Mouse (Mus musculus): ENCODE data around the gene Spred2. TPM values are rescaled to one million over a fixed set of nuclear protein-coding genes. Genes with fewer than 3 reads are reported as not detected.

The Spred2 gene
- total RNA-seq, 2 experiments from 2014 or later = 102 to 119 TPM

DNA sequence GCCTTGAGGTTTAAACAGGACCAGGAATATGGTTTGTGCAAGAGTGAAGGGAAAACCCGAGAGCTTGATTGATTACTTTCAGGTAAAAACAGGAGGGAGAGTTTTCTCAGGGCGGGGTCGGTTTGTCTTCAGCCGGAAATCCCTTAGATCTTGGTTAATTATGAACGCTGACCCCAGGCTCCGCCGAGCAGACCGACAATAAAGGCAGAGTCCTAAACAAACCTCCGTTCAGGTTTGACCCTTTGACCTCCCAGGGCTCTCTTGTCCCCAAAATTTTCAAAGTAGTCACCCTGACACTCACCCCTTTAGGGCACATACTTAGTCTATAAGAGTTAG, 63.5 kb downstream of the Spred2 start:
- no peak overlapping the region for H3K4me3 ChIP-seq
- TF ChIP-seq CTCF (IDR thresholded peaks at IDR 0.05) = no peak
- intact Hi-C loops (cut with DNase I) = no loop called here
- DNase-seq (ENCODE audit: extremely low spot score in 1 of 2, low spot score in 2 of 2) = no peak
- no peak overlapping the region for H3K27ac ChIP-seq

DNA sequence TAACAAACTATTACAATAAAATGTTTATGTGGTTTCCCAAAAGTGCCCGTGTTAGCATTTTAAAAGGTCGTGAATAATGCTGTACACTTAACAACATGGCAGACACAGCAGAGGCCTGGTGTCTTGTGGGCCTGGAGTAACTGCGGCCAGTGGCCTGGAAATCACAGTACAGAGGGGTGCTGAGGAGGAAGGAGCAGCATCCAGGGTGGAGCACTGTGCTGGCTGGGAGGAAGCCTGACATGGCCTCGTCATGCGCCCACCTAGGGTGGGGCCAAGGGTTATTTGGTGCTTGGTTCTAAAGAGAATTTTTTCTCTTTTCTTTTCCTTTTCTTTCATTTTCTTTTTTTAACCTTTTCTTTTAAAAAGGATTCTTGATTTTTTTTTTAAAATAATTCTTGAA, 64.0 kb downstream of the Spred2 start:
- no peak overlapping the region for H3K4me3 ChIP-seq
- intact Hi-C loops (cut with DNase I) = no loop called here
- DNase-seq (ENCODE audit: extremely low spot score in 1 of 2, low spot score in 2 of 2) = no peak
- TF ChIP-seq CTCF (IDR thresholded peaks at IDR 0.05) = no peak
- no peak overlapping the region for H3K27ac ChIP-seq

DNA sequence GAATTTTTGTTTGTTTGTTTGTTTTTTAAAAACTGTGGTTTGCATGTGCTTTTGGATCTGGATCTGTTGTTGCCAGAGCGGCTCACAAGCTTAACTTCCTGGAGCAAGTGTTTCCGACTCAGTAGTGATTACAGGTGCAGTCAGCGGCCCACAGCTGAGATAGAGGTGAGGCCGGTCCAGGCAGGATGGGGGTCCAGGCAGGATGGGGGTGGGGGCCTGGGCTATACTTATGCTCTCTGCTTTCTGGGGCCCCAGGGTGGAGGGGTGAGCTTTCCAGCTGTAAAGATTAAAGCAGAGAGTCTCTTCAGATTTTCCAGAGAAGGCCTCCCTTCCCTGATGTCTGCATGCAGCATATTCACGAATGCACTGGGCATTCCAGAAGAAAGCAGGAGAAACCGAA, 64.5 kb downstream of the Spred2 start:
- Histone ChIP-seq H3K27ac (no peak overlapping the region), H3K4me3 (no peak overlapping the region)
- intact Hi-C loops (cut with DNase I) = no loop called here
- DNase-seq (ENCODE audit: extremely low spot score in 1 of 2, low spot score in 2 of 2) = no peak
- no peak for TF ChIP-seq CTCF (IDR thresholded peaks at IDR 0.05)

DNA sequence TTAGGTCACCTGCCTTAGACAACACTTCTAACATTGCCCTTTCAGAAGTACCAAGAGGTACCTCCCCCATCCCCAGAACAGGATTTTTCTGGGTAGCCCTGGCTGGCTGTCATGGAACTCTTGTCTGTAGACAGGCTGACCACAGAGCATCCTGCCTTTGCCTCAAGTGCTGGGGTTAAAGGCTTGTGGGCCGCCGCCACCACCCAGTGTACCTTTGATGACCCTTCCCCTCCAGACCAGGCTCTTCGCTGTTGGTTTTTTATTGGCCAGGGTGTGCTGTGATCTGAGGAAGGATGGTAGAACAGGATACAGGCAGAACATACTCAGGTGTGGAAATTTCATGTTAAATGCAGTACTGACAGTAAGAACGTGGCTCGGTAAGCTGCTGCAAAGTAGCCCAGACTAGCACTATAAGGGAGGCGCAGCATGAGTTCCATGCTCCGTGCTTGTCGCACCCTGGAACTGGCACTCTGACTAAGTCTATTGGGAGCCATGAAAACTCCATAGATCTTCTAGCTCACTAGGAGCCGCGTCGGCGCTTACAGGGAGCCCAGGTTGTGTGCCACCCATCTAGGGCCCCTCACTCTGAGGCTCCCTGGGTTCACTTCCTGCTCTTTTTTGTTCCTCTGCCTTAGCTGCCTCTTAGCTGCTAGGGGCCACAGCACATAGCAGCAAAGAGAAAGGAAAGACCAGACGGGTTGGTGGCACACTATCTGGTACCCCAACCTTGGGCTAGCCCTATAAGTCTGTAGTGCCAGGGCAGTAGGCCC, 65.2 kb downstream of the Spred2 start:
- TF ChIP-seq CTCF (IDR thresholded peaks at IDR 0.05) = no peak
- intact Hi-C loops (cut with DNase I) = no loop called here
- Histone ChIP-seq H3K27ac (no peak overlapping the region), H3K4me3 (no peak overlapping the region)
- no peak for DNase-seq (ENCODE audit: extremely low spot score in 1 of 2, low spot score in 2 of 2)

DNA sequence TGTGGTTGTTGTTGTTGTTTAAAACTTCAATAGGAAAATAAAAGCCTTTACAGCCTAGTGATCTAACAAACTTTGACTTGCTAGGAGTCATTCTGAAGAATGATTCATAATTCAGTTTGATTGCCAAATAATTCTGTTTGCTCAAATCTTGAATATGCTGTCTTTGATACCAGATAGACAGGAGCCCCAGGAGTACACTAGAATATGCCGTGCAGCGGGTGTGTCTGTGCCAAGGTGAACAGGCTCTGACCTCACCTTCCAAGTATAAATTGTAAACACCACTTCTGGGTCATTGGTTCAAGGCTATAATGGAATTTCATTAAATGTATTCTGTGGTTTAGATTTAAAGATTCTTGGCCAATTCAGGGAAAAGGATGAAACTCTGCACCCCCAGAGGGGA, 66.6 kb downstream of the Spred2 start:
- intact Hi-C loops (cut with DNase I) = no loop called here
- no peak for TF ChIP-seq CTCF (IDR thresholded peaks at IDR 0.05)
- no peak overlapping the region for H3K4me3 ChIP-seq
- no peak overlapping the region for H3K27ac ChIP-seq
- no peak for DNase-seq (ENCODE audit: extremely low spot score in 1 of 2, low spot score in 2 of 2)

DNA sequence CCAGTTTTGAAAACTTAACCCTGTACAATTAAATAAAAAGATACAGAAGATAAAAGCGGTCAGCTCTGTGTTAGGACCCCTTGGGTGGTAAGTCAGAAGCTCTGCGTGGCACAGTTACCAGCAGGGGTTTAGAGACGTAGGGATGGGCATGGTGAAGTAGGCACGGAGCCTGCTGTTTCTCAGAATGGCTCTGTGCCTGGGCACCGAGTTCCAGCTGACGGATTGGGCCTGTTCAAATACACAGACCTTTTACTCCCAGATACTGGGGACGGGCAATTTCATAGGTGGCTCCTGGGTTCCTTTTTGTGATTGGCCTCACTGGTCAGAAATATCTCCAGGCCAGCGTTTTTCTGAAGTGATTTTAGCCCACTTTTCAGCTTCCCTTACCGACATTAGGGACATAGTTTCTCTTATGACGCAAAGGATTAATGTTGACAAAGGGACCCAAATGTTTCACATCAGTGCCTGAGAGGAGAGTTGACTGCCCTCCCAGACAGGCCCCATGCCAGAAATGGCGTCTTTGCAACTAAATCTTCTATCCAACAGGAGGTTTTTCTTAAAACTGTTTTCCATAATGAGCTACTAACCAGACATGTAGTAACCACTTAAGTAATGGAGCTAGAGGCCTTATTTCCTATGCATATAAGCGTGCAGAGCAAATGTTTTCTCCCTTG, 67.3 kb downstream of the Spred2 start:
- no peak overlapping the region for H3K4me3 ChIP-seq
- no peak for DNase-seq (ENCODE audit: extremely low spot score in 1 of 2, low spot score in 2 of 2)
- H3K27ac ChIP-seq = no peak overlapping the region
- intact Hi-C loops (cut with DNase I) = no loop called here
- no peak for TF ChIP-seq CTCF (IDR thresholded peaks at IDR 0.05)

DNA sequence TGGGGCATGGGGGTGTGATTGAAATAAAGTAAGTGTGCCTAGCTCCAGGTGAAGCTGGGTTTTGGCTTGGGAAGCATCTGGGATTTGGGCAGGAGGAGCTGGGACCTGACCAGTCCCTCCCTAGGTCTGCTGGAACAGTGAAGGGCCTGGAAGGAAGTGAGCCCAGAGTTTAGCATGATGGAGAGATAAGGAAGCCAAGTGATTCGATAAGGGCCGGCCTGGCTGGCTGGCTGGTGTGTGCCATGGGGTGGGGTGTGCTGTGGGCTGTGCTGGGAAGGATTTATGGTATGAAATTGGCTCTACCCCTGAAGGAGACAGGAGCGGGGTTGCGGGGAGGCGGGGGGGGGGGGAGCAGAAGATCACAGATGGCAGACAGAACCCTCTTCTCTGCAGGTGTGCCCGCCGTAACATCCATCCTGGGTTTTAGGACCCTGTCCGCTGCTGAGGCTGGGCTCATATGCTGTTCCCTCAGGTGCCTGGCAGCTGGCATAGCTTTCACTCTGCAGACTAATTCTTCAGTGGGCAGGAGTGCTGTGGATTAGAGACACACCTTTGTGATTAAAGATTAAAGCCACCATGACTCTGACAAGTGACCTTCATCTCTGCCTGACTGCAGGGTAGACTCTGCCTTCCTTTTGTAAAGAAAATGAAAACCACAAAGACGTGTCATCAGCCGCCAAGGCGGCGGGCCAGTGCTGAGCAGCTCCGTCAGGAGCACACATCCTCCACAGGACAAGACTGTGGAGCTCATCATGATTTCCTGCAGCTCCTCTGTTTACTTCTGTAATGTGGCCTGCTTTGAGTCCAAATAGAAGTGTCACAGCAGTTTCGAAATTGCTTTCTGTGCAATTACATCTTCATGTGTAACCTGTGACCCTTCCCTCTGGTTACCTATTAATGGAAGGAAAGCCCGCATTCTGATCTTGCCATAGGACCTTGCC, 68.4 kb downstream of the Spred2 start:
- TF ChIP-seq CTCF (IDR thresholded peaks at IDR 0.05) = no peak
- Histone ChIP-seq H3K27ac (no peak overlapping the region), H3K4me3 (no peak overlapping the region)
- intact Hi-C loops (cut with DNase I) = no loop called here
- no peak for DNase-seq (ENCODE audit: extremely low spot score in 1 of 2, low spot score in 2 of 2)

DNA sequence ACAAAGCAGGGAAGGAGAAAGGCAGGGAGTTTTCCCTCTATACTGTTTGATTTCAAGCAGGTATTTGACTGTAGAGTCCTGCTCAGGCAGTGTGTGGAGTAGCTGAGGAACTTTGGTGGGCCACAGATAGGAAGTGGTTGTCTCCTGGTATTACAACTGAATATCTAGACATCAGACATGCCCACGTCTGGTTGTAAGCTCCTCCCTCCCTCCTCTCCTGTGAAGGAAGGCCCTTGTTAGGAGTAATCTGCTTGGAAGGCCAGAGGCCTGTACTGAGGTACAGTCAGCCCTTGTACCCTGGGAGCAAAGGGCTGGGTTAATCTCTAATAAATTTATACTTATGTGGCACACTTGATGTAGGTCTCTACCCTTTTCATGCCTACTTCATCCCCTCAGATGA, 69.6 kb downstream of the Spred2 start:
- no peak overlapping the region for H3K27ac ChIP-seq
- DNase-seq (ENCODE audit: extremely low spot score in 1 of 2, low spot score in 2 of 2) = no peak
- TF ChIP-seq CTCF (IDR thresholded peaks at IDR 0.05) = no peak
- H3K4me3 ChIP-seq = no peak overlapping the region
- intact Hi-C loops (cut with DNase I) = no loop called here

DNA sequence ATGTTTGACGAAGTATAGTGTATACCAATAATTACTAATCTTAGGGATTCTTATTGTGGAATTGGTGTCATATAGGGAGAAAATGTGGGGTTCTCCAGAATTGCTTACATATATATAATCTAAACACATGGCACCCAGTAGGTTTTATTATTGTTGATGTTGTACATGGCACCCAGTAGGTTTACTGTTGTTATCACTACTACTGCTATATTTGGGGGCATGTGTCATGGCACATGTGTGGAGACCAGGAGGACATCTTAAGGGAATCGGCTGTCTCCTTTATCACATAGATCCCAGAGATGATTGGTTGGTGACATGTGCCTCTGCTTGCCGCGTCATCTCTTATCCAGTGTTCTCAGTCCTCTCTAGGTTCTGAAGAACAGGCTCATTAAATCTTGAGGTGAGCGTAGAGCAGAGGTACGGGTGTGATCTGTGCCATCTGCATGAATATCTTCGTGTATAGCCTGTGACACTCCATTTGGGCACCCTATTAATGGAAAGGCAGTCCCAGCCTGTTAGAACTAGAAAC, 70.2 kb downstream of the Spred2 start:
- Histone ChIP-seq H3K27ac (no peak overlapping the region), H3K4me3 (no peak overlapping the region)
- no peak for TF ChIP-seq CTCF (IDR thresholded peaks at IDR 0.05)
- intact Hi-C loops (cut with DNase I) = no loop called here
- DNase-seq (ENCODE audit: extremely low spot score in 1 of 2, low spot score in 2 of 2) = no peak

DNA sequence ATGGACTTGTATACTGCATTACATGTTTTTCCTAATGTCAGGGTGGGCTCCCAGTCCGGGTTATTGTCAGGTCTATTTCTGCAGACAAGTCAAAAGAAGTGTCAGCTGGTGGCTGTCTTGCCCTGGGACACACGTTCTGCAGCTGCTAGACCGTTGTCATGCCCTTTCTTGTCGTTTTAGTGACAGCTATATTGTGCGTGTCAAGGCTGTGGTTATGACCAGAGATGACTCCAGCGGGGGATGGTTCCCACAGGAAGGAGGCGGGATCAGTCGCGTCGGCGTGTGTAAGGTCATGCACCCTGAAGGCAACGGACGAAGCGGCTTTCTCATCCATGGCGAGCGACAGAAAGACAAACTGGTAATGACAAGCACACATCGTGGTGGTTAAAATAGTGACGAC, 73.8 kb downstream of the Spred2 start:
- DNase-seq (ENCODE audit: extremely low spot score in 1 of 2, low spot score in 2 of 2) = no peak
- intact Hi-C loops (cut with DNase I) = no loop called here
- Histone ChIP-seq H3K4me3 (no peak overlapping the region), H3K27ac (no peak overlapping the region)
- TF ChIP-seq CTCF (IDR thresholded peaks at IDR 0.05) = no peak

DNA sequence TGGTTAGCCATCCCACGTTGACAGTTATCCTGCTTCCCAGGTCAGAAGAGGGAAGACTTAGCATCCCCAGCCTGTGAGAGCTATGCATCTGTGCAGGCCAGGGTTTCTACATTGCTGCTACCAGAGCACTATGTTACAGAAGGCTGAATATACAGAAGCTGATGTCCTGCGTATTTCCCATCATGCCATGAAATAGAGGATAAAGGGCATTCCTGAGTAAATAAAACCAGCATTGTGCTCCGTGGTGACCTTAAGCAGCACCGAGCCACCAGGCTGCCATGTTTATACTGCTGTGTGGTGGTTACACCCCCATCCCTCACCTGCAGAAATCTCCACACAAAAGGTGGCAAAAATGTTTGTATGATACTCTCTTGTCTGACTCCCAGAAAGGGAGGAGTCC, 78.7 kb downstream of the Spred2 start:
- Histone ChIP-seq H3K27ac (no peak overlapping the region), H3K4me3 (no peak overlapping the region)
- intact Hi-C loops (cut with DNase I) = no loop called here
- no peak for TF ChIP-seq CTCF (IDR thresholded peaks at IDR 0.05)
- no peak for DNase-seq (ENCODE audit: extremely low spot score in 1 of 2, low spot score in 2 of 2)

DNA sequence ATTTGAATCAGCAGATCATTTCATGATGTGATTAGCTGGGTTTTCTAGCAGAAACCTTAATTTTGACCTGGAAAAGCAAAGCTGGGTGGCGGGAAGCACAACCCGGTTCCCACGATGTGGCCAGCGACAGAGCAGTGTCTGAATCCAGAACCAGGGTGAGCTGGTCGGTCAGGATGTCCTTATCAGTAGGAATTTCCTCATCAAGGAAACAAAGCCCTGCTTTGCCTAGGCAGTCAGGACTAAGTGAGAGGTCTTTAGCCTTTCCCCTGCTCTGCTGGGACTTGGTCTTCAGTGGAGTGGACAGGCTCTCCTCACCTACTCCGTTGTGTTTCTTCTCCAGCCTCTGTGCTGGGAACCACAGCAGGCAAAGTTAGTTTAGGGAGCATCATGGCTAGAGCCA, 83.5 kb downstream of the Spred2 start:
- no peak for DNase-seq (ENCODE audit: extremely low spot score in 1 of 2, low spot score in 2 of 2)
- Histone ChIP-seq H3K4me3 (no peak overlapping the region), H3K27ac (no peak overlapping the region)
- TF ChIP-seq CTCF (IDR thresholded peaks at IDR 0.05) = no peak
- intact Hi-C loops (cut with DNase I) = no loop called here

Measured in left cerebral cortex, adult 2 months (tissue).